Mouse (Mus musculus) gonadal fat pad, adult 2 months (tissue): ENCODE measurements at regions not wholly inside any gene's neighbourhood (a gene's known extent, or its start where the extent isn't known, plus 50 kb on each side); places are given as distances from the start of the nearest gene placed in this dataset.

Experiments used
- DNase-seq: peaks from one replicate; pipeline ENCODE4 v3.0.0-alpha.2; 2012; ENCODE audit warnings: low read depth

DNA sequence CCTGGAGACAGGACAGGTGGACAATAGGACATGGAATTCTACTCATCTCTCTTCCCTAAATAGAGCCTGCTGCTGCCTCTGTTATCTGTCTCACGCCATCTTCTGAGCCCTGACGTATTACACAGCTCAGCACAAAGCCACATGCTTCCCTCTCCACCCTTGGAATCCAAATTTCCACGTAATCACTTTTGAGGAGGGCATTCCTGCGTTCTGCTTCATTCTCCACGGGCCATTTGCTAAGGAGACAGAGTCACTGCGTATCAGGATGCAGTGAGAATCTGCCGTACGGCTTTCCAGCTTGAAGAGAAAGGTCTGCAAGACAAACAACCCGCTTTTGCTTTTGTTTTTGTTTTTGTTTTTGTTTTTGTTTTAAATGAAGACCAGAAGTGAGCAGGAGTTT, 53.5 kb upstream of the Arid1b start:
- DNase-seq = no peak

GRCm38 (mm10) chr17:4941286-4941800, 52.8 kb upstream of the Arid1b start:
- no peak for DNase-seq

GRCm38 (mm10) chr17:4942868-4943267, 51.3 kb upstream of the Arid1b start:
- DNase-seq = no peak
